Mouse (Mus musculus): ENCODE data around the gene Mthfsd. TPM values are rescaled to one million over a fixed set of nuclear protein-coding genes. Genes with fewer than 3 reads are reported as not detected.

Gene Mthfsd
- total and polyA plus RNA-seq, 3 experiments, result 46.1 to 62.6 TPM; not detected in 1

DNA sequence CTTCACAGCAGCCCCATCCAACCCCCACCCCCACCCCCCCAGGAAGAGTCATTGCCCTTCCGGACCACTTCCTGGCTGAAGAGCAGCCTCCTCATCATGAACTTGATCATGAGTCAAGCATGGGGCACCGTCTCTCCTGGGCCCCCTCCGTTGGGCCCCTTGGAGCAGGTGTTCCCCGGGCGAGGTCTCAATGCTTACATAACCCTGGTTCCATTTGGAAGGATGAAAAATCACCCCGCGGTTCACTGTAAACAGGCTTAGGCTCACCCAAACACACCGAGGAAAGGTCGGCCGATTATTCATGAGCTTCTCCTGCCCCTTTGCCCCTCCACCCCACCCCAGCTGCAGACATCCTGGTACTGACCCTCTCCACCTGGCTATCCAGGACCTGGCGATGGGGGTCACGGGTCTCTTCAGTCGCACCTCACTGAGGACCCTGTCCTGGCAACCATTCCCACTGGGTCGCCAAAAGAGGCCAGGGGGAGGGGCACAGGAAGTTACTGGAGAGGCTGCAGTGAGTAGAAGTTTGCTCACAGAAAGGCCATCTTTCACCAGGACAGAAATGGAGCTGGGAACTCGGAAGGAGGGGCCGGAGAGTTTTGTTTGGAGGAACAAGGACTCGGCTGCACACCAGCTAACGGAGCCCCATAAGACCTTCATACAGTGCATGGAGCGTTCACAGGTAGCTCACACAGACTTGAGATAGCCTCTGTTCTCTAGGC lies 64.3 kb downstream of the Mthfsd start:
- Histone ChIP-seq H3K9me3 (replicated peaks; ENCODE audit: insufficient read depth, low read length) (no peaks in the 10 kb centered on the region), H3K27ac (ENCODE audit: control insufficient read depth, low read depth, low read length) (no peak overlapping the region), H3K4me3 (ENCODE audit: control insufficient read depth in 1 of 2, insufficient read depth in 1 of 2, low read depth in 2 of 2, low read length in 2 of 2) (no peak overlapping the region), H3K9ac (ENCODE audit: control insufficient read depth, low read depth, low read length, poor library complexity, severe bottlenecking) (no peak overlapping the region), H3K4me1 (ENCODE audit: control insufficient read depth in 1 of 2, insufficient read depth in 2 of 2, low read length in 2 of 2) (no peaks in the 10 kb centered on the region), H3K79me2 (ENCODE audit: control insufficient read depth, insufficient read depth, low read length, poor library complexity) (no peaks in the 10 kb centered on the region), H3K27me3 (ENCODE audit: control insufficient read depth in 1 of 2, insufficient read depth in 2 of 2, low read length in 2 of 2) (no peaks in the 10 kb centered on the region; a peak in 1 of 4 replicates), H3K36me3 (ENCODE audit: control insufficient read depth in 1 of 2, insufficient read depth in 2 of 2, low read length in 2 of 2) (no peaks in the 10 kb centered on the region)
- DNase-seq (ENCODE audit: low read depth, low spot score), result no peak
- TF ChIP-seq MAX (IDR thresholded peaks at IDR 0.05; ENCODE audit: low read length) (no peak), GATA1 (IDR thresholded peaks at IDR 0.05; ENCODE audit: low read depth, low read length) (no peak), TCF12 (IDR thresholded peaks at IDR 0.05; ENCODE audit: low read depth, low read length) (no peak), ELF1 (IDR thresholded peaks at IDR 0.05; ENCODE audit: low read depth, low read length) (no peak)

Other genes with a start within 250 kb of the Mthfsd start
- gene Foxf1, start 24.0 kb downstream of the Mthfsd start, total RNA-seq (2012; rRNA removed), result not detected in 2 replicates
- not detected for gene Foxf1, start 24.0 kb downstream of the Mthfsd start, polyA plus RNA-seq (2012; ENCODE audit: insufficient read depth in 1 of 2, insufficient read length in 2 of 2, low read depth in 1 of 2, low replicate concordance in 2 of 2, missing spikeins in 1 of 2)
- gene Foxc2, start 7.8 kb upstream of the Mthfsd start, total RNA-seq (2012; rRNA removed), result 15.4 and 19.2 TPM in 2 replicates
- 10 to 100 TPM in 1 of 2 experiments, not detected in 1; 13.6 TPM for gene Foxc2, start 7.8 kb upstream of the Mthfsd start, polyA plus RNA-seq (2012; ENCODE audit: insufficient read depth in 1 of 2, insufficient read length in 2 of 2, low read depth in 1 of 2, low replicate concordance in 2 of 2, missing spikeins in 1 of 2)
- 0.12 and 0.13 TPM in 2 replicates for gene Foxl1, start 19.5 kb upstream of the Mthfsd start, total RNA-seq (2012; rRNA removed)
- under 1 TPM in 1 of 2 experiments, not detected in 1; 0.07 TPM for gene Foxl1, start 19.5 kb upstream of the Mthfsd start, polyA plus RNA-seq (2012; ENCODE audit: insufficient read depth in 1 of 2, insufficient read length in 2 of 2, low read depth in 1 of 2, low replicate concordance in 2 of 2, missing spikeins in 1 of 2)

All from MEL (cell line).